Mouse (Mus musculus): ENCODE measurements around the gene Rpl10a. TPM values are rescaled to one million over a fixed set of nuclear protein-coding genes. Genes with fewer than 3 reads are reported as not detected.
"Not testable (repeated sequence)": the region's sequence is repeated elsewhere in the genome, so short reads cannot be mapped to it uniquely, and the experiment has no call there.

The Rpl10a gene
- total RNA-seq, 2 experiments from 2014 or later = 1,170 to 3,438 TPM

- no peak; the same call in 1 of the 2 replicates for ATAC-seq (replicated peaks; ENCODE audit: low FRiP score, low TSS enrichment, poor library complexity, severe bottlenecking)
Observed at GRCm38 (mm10) chr17:28328946-28329345, 675 bp downstream of the Rpl10a start.

GRCm38 (mm10) chr17:28329503-28330231 is 1.4 kb downstream of the Rpl10a start:
- ATAC-seq (replicated peaks; ENCODE audit: low FRiP score, low TSS enrichment, poor library complexity, severe bottlenecking) = no peak

GRCm38 (mm10) chr17:28330232-28330546 is 1.9 kb downstream of the Rpl10a start:
- no peak for ATAC-seq (replicated peaks; ENCODE audit: low FRiP score, low TSS enrichment, poor library complexity, severe bottlenecking)

GRCm38 (mm10) chr17:28330590-28330989 is 2.3 kb downstream of the Rpl10a start:
- ATAC-seq (replicated peaks; ENCODE audit: low FRiP score, low TSS enrichment, poor library complexity, severe bottlenecking) = not testable (repeated sequence)

- no peak for ATAC-seq (replicated peaks; ENCODE audit: low FRiP score, low TSS enrichment, poor library complexity, severe bottlenecking)
Observed at GRCm38 (mm10) chr17:28331241-28332112, 3.2 kb downstream of the Rpl10a start.

- no peak for ATAC-seq (replicated peaks; ENCODE audit: low FRiP score, low TSS enrichment, poor library complexity, severe bottlenecking)
Observed at GRCm38 (mm10) chr17:28332113-28332914, 4.0 kb downstream of the Rpl10a start.

GRCm38 (mm10) chr17:28332915-28333546 is 4.8 kb downstream of the Rpl10a start:
- ATAC-seq (replicated peaks; ENCODE audit: low FRiP score, low TSS enrichment, poor library complexity, severe bottlenecking) = 0 out of 2 replicates have a peak, but pooled peaks have one; percentile 5

GRCm38 (mm10) chr17:28335267-28335666 is 7.0 kb downstream of the Rpl10a start:
- no peak for ATAC-seq (replicated peaks; ENCODE audit: low FRiP score, low TSS enrichment, poor library complexity, severe bottlenecking)

GRCm38 (mm10) chr17:28337547-28337946 is 9.3 kb downstream of the Rpl10a start:
- ATAC-seq (replicated peaks; ENCODE audit: low FRiP score, low TSS enrichment, poor library complexity, severe bottlenecking) = no peak

GRCm38 (mm10) chr17:28340578-28340977 is 12.3 kb downstream of the Rpl10a start:
- no peak for ATAC-seq (replicated peaks; ENCODE audit: low FRiP score, low TSS enrichment, poor library complexity, severe bottlenecking)

- peak; percentile 75 for ATAC-seq (replicated peaks; ENCODE audit: low FRiP score, low TSS enrichment, poor library complexity, severe bottlenecking)
Observed at GRCm38 (mm10) chr17:28341091-28341490, 12.8 kb downstream of the Rpl10a start.

GRCm38 (mm10) chr17:28344050-28344607 is 15.9 kb downstream of the Rpl10a start:
- no peak for ATAC-seq (replicated peaks; ENCODE audit: low FRiP score, low TSS enrichment, poor library complexity, severe bottlenecking)

GRCm38 (mm10) chr17:28344670-28345069 is 16.4 kb downstream of the Rpl10a start:
- ATAC-seq (replicated peaks; ENCODE audit: low FRiP score, low TSS enrichment, poor library complexity, severe bottlenecking) = no peak

- ATAC-seq (replicated peaks; ENCODE audit: low FRiP score, low TSS enrichment, poor library complexity, severe bottlenecking) = no peak
Observed at GRCm38 (mm10) chr17:28345271-28345721, 17.0 kb downstream of the Rpl10a start.

GRCm38 (mm10) chr17:28345882-28346281 is 17.6 kb downstream of the Rpl10a start:
- no peak for ATAC-seq (replicated peaks; ENCODE audit: low FRiP score, low TSS enrichment, poor library complexity, severe bottlenecking)

GRCm38 (mm10) chr17:28347327-28347726 is 19.1 kb downstream of the Rpl10a start:
- ATAC-seq (replicated peaks; ENCODE audit: low FRiP score, low TSS enrichment, poor library complexity, severe bottlenecking) = no peak

- no peak for ATAC-seq (replicated peaks; ENCODE audit: low FRiP score, low TSS enrichment, poor library complexity, severe bottlenecking)
Observed at GRCm38 (mm10) chr17:28348211-28348610, 19.9 kb downstream of the Rpl10a start.

- ATAC-seq (replicated peaks; ENCODE audit: low FRiP score, low TSS enrichment, poor library complexity, severe bottlenecking) = no peak
Observed at GRCm38 (mm10) chr17:28349264-28349880, 21.1 kb downstream of the Rpl10a start.

Measured in megakaryocyte-erythroid progenitor cell, adult 5-6 weeks (primary cell).